Comparison of ENCODE assay signal across 12 mouse cellular contexts in the genomic region with DNA sequence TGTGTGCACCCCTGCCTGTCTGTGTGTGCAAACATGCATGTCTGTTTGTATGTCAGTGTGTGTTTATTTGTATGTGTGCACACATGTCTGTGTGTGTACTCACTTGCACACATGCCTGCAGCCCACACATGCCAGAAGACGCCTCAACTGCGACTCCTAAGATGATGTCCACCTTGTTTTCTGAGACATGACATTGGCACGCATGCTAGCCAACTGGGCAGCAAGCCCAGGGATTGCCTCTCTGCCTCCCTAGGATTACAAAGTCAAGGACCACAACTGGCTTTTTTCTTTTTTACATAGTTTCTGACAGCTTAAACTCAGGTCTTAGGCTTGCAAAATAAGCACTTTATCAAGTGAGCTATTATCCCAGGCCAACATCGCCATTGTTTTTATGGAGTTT. TPM values are rescaled to one million over a fixed set of nuclear protein-coding genes. Genes with fewer than 3 reads are reported as not detected.
DNase-seq lines count a peak whose midpoint lies in the region; ATAC-seq lines count a peak whose summit lies in the region.
"Had no signal": no experiment of that assay in that cellular context is flagged by ENCODE, and none has a peak within 500 bp of the region (broad histone marks: within the 10 kb centered on the region; RNA-seq: fewer than 3 reads in every experiment).

No protein-coding gene starts in this region.

- no peak for ATAC-seq in intestine, embryonic 16.5 days
- ATAC-seq in intestine, embryonic 15.5 days = no peak
- ATAC-seq: liver, postnatal 0 days had no signal

- peaks cover 13% of the 10 kb centered on the region for H3K4me1 ChIP-seq in intestine, embryonic 16.5 days (ENCODE audit: control insufficient read depth, insufficient read depth, low read length)
- peaks cover 4% of the 10 kb centered on the region for H3K4me1 ChIP-seq in intestine, embryonic 15.5 days (replicated peaks)

- peak; percentile 79 to 85 for DNase-seq in cerebellum, postnatal 10 days
- no peak for DNase-seq in cerebellum, adult 11-12 months
- DNase-seq in urinary bladder, postnatal 14 days (ENCODE audit: low spot score) = peak; percentile 42
- DNase-seq in urinary bladder, adult 2 months (ENCODE audit: low spot score) = no peak
- peak; percentile 25 for DNase-seq in testis, postnatal 14 days (ENCODE audit: low spot score)
- DNase-seq in right cerebral cortex, postnatal 14 days = no peak
- DNase-seq: kidney, postnatal 25 days; liver, postnatal 0 days; spleen, adult 18-20 months had no signal

- no peaks in the 10 kb centered on the region for H3K9me3 ChIP-seq in intestine, embryonic 16.5 days (ENCODE audit: control insufficient read depth, low read length)
- no peaks in the 10 kb centered on the region for H3K9me3 ChIP-seq in intestine, embryonic 15.5 days
- H3K9me3 ChIP-seq: forebrain, embryonic 12.5 days had no signal

- no peaks in the 10 kb centered on the region for H3K27me3 ChIP-seq in intestine, embryonic 16.5 days (replicated peaks; ENCODE audit: control insufficient read depth, insufficient read depth, low read length)
- H3K27me3 ChIP-seq in intestine, embryonic 15.5 days (replicated peaks) = no peaks in the 10 kb centered on the region
- H3K27me3 ChIP-seq: forebrain, embryonic 12.5 days had no signal

- 62% methylated on average over 4 of the region's 4 CpGs for WGBS in intestine, embryonic 16.5 days
- WGBS in intestine, embryonic 15.5 days = 52% methylated on average over 4 of the region's 4 CpGs

- no peak overlapping the region for H3K27ac ChIP-seq in intestine, embryonic 16.5 days (ENCODE audit: low read length)
- H3K27ac ChIP-seq in intestine, embryonic 15.5 days = no peak overlapping the region
- H3K27ac ChIP-seq: forebrain, embryonic 12.5 days had no signal

- no peak overlapping the region for H3K4me3 ChIP-seq in intestine, embryonic 16.5 days (ENCODE audit: low read length)
- no peak overlapping the region for H3K4me3 ChIP-seq in intestine, embryonic 15.5 days (replicated peaks)
- H3K4me3 ChIP-seq: forebrain, embryonic 12.5 days had no signal

- peak overlapping the region; percentile 9; the same call in 1 of the 2 replicates for H3K4me2 ChIP-seq in intestine, embryonic 16.5 days (ENCODE audit: low read depth, low read length)
- no peak overlapping the region for H3K4me2 ChIP-seq in intestine, embryonic 15.5 days (replicated peaks)
- H3K4me2 ChIP-seq: forebrain, embryonic 12.5 days had no signal

- H3K36me3 ChIP-seq in intestine, embryonic 16.5 days (ENCODE audit: control insufficient read depth, insufficient read depth, low read length) = no peaks in the 10 kb centered on the region
- H3K36me3 ChIP-seq in intestine, embryonic 15.5 days = no peaks in the 10 kb centered on the region
- H3K36me3 ChIP-seq: forebrain, embryonic 12.5 days had no signal

- no peak overlapping the region for H3K9ac ChIP-seq in intestine, embryonic 16.5 days (ENCODE audit: low read depth, low read length)
- no peak overlapping the region for H3K9ac ChIP-seq in intestine, embryonic 15.5 days
- H3K9ac ChIP-seq: forebrain, embryonic 12.5 days; liver, postnatal 0 days had no signal

RNA-seq across cellular contexts. Expression of a gene that starts 2.4 kb away (rescaled TPM):
- 34.1 and 38.0 TPM in 2 replicates for polyA plus RNA-seq in intestine, embryonic 16.5 days (2015; fragmentation: Nextera tagmentation; extraction: Ambion mirVana)
- 38.2 and 43.3 TPM in 2 replicates for polyA plus RNA-seq in intestine, embryonic 15.5 days (2015; fragmentation: Nextera tagmentation; extraction: Ambion mirVana)
- 18.8 and 23.7 TPM in 2 replicates for polyA plus RNA-seq in urinary bladder, adult 2 months (2012; rRNA removed)

Comparison
In these comparisons a context has a peak if more than half of its experiments do, and no peak if none do; other contexts are left out.
1. DNase-seq: peak in cerebellum, postnatal 10 days (2 of 2), urinary bladder, postnatal 14 days (single experiment) and testis, postnatal 14 days (single experiment); none in cerebellum, adult 11-12 months (single experiment), urinary bladder, adult 2 months (single experiment) and right cerebral cortex, postnatal 14 days (single experiment).